ENCODE assay signal across 24 mouse cellular contexts in genomic region chr1:166132367-166132766, GRCm38 (mm10). TPM values are rescaled to one million over a fixed set of nuclear protein-coding genes. Genes with fewer than 3 reads are reported as not detected.
A peak's percentile ranks its signal among the peaks of the same experiment; 100 is the strongest.
DNase-seq lines count a peak whose midpoint lies in the region; ATAC-seq and TF ChIP-seq lines count a peak whose summit lies in the region.
"Had no signal": no experiment of that assay in that cellular context is flagged by ENCODE, and none has a peak within 500 bp of the region (broad histone marks: within the 10 kb centered on the region; RNA-seq: fewer than 3 reads in every experiment).

No protein-coding gene starts in this region.

- H3K4me1 ChIP-seq in forebrain, embryonic 11.5 days (replicated peaks; ENCODE audit: control insufficient read depth, insufficient read depth, low read length): no peaks in the 10 kb centered on the region
- H3K4me1 ChIP-seq in forebrain, embryonic 13.5 days: no peaks in the 10 kb centered on the region
- no peaks in the 10 kb centered on the region; the same call in 1 of the 2 replicates for H3K4me1 ChIP-seq in kidney, postnatal 0 days (replicated peaks; ENCODE audit: insufficient read depth, low read length)
- H3K4me1 ChIP-seq in intestine, postnatal 0 days (replicated peaks; ENCODE audit: control insufficient read depth, insufficient read depth, low read length): peaks cover 7% of the 10 kb centered on the region

- no peaks in the 10 kb centered on the region for H3K36me3 ChIP-seq in forebrain, embryonic 11.5 days (ENCODE audit: control insufficient read depth, insufficient read depth, low read length)
- H3K36me3 ChIP-seq in forebrain, embryonic 13.5 days (ENCODE audit: poor library complexity, severe bottlenecking): no peaks in the 10 kb centered on the region
- no peaks in the 10 kb centered on the region for H3K36me3 ChIP-seq in kidney, postnatal 0 days (ENCODE audit: insufficient read depth, low read length)
- H3K36me3 ChIP-seq in intestine, postnatal 0 days (ENCODE audit: control insufficient read depth, insufficient read depth): no peaks in the 10 kb centered on the region
- H3K36me3 ChIP-seq: embryonic facial prominence, embryonic 15.5 days; hindbrain, embryonic 15.5 days; limb, embryonic 12.5 days; liver, embryonic 12.5 days had no signal

- no peak overlapping the region for H3K4me3 ChIP-seq in forebrain, embryonic 11.5 days (ENCODE audit: low read depth, low read length)
- H3K4me3 ChIP-seq in forebrain, embryonic 13.5 days: no peak overlapping the region
- H3K4me3 ChIP-seq in kidney, postnatal 0 days (replicated peaks; ENCODE audit: low read depth, low read length): no peak overlapping the region
- no peak overlapping the region for H3K4me3 ChIP-seq in intestine, postnatal 0 days (ENCODE audit: low read depth, low read length)
- H3K4me3 ChIP-seq: embryonic facial prominence, embryonic 15.5 days; hindbrain, embryonic 15.5 days; limb, embryonic 12.5 days; liver, embryonic 12.5 days had no signal

- no peak overlapping the region for H3K9ac ChIP-seq in forebrain, embryonic 11.5 days (ENCODE audit: low read length)
- no peak overlapping the region for H3K9ac ChIP-seq in forebrain, embryonic 13.5 days
- no peak overlapping the region for H3K9ac ChIP-seq in kidney, postnatal 0 days (ENCODE audit: low read depth, low read length)
- no peak overlapping the region for H3K9ac ChIP-seq in intestine, postnatal 0 days (ENCODE audit: low read depth, low read length)
- H3K9ac ChIP-seq: embryonic facial prominence, embryonic 15.5 days; hindbrain, embryonic 15.5 days; limb, embryonic 12.5 days; liver, embryonic 12.5 days; lung, embryonic 14.5 days had no signal

- H3K27ac ChIP-seq in forebrain, embryonic 11.5 days (ENCODE audit: low read depth, low read length): no peak overlapping the region
- H3K27ac ChIP-seq in forebrain, embryonic 13.5 days: no peak overlapping the region
- H3K27ac ChIP-seq in kidney, postnatal 0 days: no peak overlapping the region
- no peak overlapping the region for H3K27ac ChIP-seq in intestine, postnatal 0 days (ENCODE audit: low read depth, low read length)
- H3K27ac ChIP-seq: embryonic facial prominence, embryonic 15.5 days; hindbrain, embryonic 15.5 days; liver, embryonic 12.5 days had no signal

- no peak overlapping the region for H3K4me2 ChIP-seq in forebrain, embryonic 11.5 days (ENCODE audit: low read depth, low read length, severe bottlenecking)
- no peak overlapping the region for H3K4me2 ChIP-seq in forebrain, embryonic 13.5 days
- H3K4me2 ChIP-seq in kidney, postnatal 0 days (ENCODE audit: low read length): no peak overlapping the region
- peak overlapping the region; percentile 66 for H3K4me2 ChIP-seq in intestine, postnatal 0 days (replicated peaks; ENCODE audit: low read depth)
- H3K4me2 ChIP-seq: embryonic facial prominence, embryonic 15.5 days; hindbrain, embryonic 15.5 days; limb, embryonic 12.5 days; liver, embryonic 12.5 days; lung, embryonic 14.5 days; midbrain, embryonic 11.5 days had no signal

- WGBS in forebrain, embryonic 11.5 days: 54% methylated on average over 4 of the region's 4 CpGs
- WGBS in forebrain, embryonic 13.5 days: 69% methylated on average over 4 of the region's 4 CpGs
- WGBS in kidney, postnatal 0 days: 60% methylated on average over 4 of the region's 4 CpGs
- 33% methylated on average over 4 of the region's 4 CpGs for WGBS in intestine, postnatal 0 days

- no peak for ATAC-seq in forebrain, embryonic 11.5 days (replicated peaks; ENCODE audit: low FRiP score)
- ATAC-seq in forebrain, embryonic 13.5 days: no peak
- ATAC-seq in kidney, postnatal 0 days (replicated peaks; ENCODE audit: low FRiP score, low read depth): 0 out of 2 replicates have a peak, but pooled peaks have one; percentile 16
- ATAC-seq in intestine, postnatal 0 days: no peak
- ATAC-seq: liver, embryonic 12.5 days had no signal

- no peaks in the 10 kb centered on the region for H3K9me3 ChIP-seq in forebrain, embryonic 11.5 days (ENCODE audit: control insufficient read depth, low read length)
- no peaks in the 10 kb centered on the region for H3K9me3 ChIP-seq in forebrain, embryonic 13.5 days (replicated peaks)
- H3K9me3 ChIP-seq in kidney, postnatal 0 days (replicated peaks; ENCODE audit: low read length): no peaks in the 10 kb centered on the region
- H3K9me3 ChIP-seq in intestine, postnatal 0 days (ENCODE audit: control insufficient read depth): no peaks in the 10 kb centered on the region
- H3K9me3 ChIP-seq: embryonic facial prominence, embryonic 15.5 days; hindbrain, embryonic 15.5 days; limb, embryonic 12.5 days; liver, embryonic 12.5 days had no signal

- no peak for TF ChIP-seq CTCF in kidney, postnatal 0 days (IDR thresholded peaks at IDR 0.05; ENCODE audit: low read depth)
- TF ChIP-seq CTCF in intestine, postnatal 0 days (IDR thresholded peaks at IDR 0.05; ENCODE audit: low read depth): no peak

- DNase-seq in forebrain, embryonic 11.5 days (ENCODE audit: low spot score): peak; percentile 22
- no peak for DNase-seq in kidney, postnatal 0 days (ENCODE audit: low spot score)
- no peak for DNase-seq in kidney, postnatal 14 days
- no peak for DNase-seq in spleen, adult 18-20 months
- no peak for DNase-seq in cerebellum, adult 9-11 months
- DNase-seq: adrenal gland, adult 8-10 months; cerebellum, adult 9-10 months; gastrocnemius, postnatal 25 days; kidney, adult 11 months; kidney, postnatal 4 days; layer of hippocampus, adult 9-11 months; lung, embryonic 14.5 days; lung, postnatal 4 days; right cerebral cortex, adult 18-20 months; thymus, postnatal 25 days had no signal

- no peaks in the 10 kb centered on the region for H3K27me3 ChIP-seq in forebrain, embryonic 11.5 days (ENCODE audit: control insufficient read depth, insufficient read depth, low read length)
- H3K27me3 ChIP-seq in forebrain, embryonic 13.5 days: no peaks in the 10 kb centered on the region
- no peaks in the 10 kb centered on the region for H3K27me3 ChIP-seq in kidney, postnatal 0 days (ENCODE audit: insufficient read depth, low read length)
- no peaks in the 10 kb centered on the region for H3K27me3 ChIP-seq in intestine, postnatal 0 days (replicated peaks; ENCODE audit: control insufficient read depth, insufficient read depth, low read length)
- H3K27me3 ChIP-seq: CH12.LX; embryonic facial prominence, embryonic 15.5 days; limb, embryonic 12.5 days had no signal

RNA-seq across cellular contexts. Expression of gene Gpa33, which starts 2.3 kb away (rescaled TPM):
- polyA plus RNA-seq in forebrain, embryonic 11.5 days (2014; fragmentation: Nextera tagmentation; extraction: Ambion mirVana): 0.12 and 0.20 TPM in 2 replicates
- not detected in 2 replicates for polyA plus RNA-seq in forebrain, embryonic 13.5 days (2015; fragmentation: Nextera tagmentation; extraction: Ambion mirVana)
- 0.94 and 1.1 TPM in 2 replicates for polyA plus RNA-seq in kidney, postnatal 0 days (2015; fragmentation: Nextera tagmentation; extraction: Ambion mirVana)
- polyA plus RNA-seq in intestine, postnatal 0 days (2015; fragmentation: Nextera tagmentation; extraction: Ambion mirVana): 136 and 161 TPM in 2 replicates
- polyA plus RNA-seq: frontal cortex, adult 2 months; hindbrain, embryonic 15.5 days; liver, embryonic 12.5 days; lung, embryonic 14.5 days had no signal

RNA-seq across cellular contexts. Expression of gene Dusp27, which starts 4.6 kb away (rescaled TPM):
- polyA plus RNA-seq in forebrain, embryonic 11.5 days (2014; fragmentation: Nextera tagmentation; extraction: Ambion mirVana): 1.8 and 2.2 TPM in 2 replicates
- 0.68 and 0.80 TPM in 2 replicates for polyA plus RNA-seq in forebrain, embryonic 13.5 days (2015; fragmentation: Nextera tagmentation; extraction: Ambion mirVana)
- polyA plus RNA-seq in kidney, postnatal 0 days (2015; fragmentation: Nextera tagmentation; extraction: Ambion mirVana): 0.08 and 0.12 TPM in 2 replicates
- 0.61 and 0.99 TPM in 2 replicates for polyA plus RNA-seq in intestine, postnatal 0 days (2015; fragmentation: Nextera tagmentation; extraction: Ambion mirVana)

Comparison
In these comparisons a context has a peak if more than half of its experiments do, and no peak if none do; other contexts are left out.
1. RNA of gene Gpa33, which starts 2.3 kb away (polyA plus RNA-seq): 136 to 161 TPM in intestine, postnatal 0 days; 0.94 to 1.1 TPM in kidney, postnatal 0 days, 0.12 to 0.20 TPM in forebrain, embryonic 11.5 days and not detected in forebrain, embryonic 13.5 days; every median in the first group is over 10 times any median in the second.